Mouse (Mus musculus) lung, adult 2 months (tissue): ENCODE measurements around the gene Bmp3.

Experiments used
- CTCF ChIP-seq: fragments of 200-500 bp; IDR thresholded peaks from 2 replicates; pipeline ENCODE4 v1.5.1; 2011; ENCODE audit warnings: mild to moderate bottlenecking, low read length, control low read depth; ENCODE audit not compliant: insufficient read depth
- POLR2A ChIP-seq: fragments of 200-500 bp; IDR thresholded peaks from 2 replicates; pipeline ENCODE4 v1.6.1; 2011; ENCODE audit warnings: low read depth, mild to moderate bottlenecking, control low read depth, low read length, borderline replicate concordance; ENCODE audit errors: extremely low read depth

- TF ChIP-seq CTCF (no peak), POLR2A (no peak)
Observed at GRCm38 (mm10) chr5:98844664-98845063, 9.6 kb upstream of the Bmp3 start.
